Mouse (Mus musculus): Measurements from ENCODE around the gene Akap13.

Akap13 gene

GRCm38 (mm10) chr7:75455223-75456151, at the start of gene Akap13:
TSS of gene Akap13 (plus strand) at chr7:75455534.
- peak; percentile 91 for DNase-seq

GRCm38 (mm10) chr7:75410641-75411040, 44.7 kb upstream of the Akap13 start:
- no peak for DNase-seq

GRCm38 (mm10) chr7:75411226-75411625, 44.1 kb upstream of the Akap13 start:
- DNase-seq, result no peak

- no peak for DNase-seq
Observed at GRCm38 (mm10) chr7:75412011-75412510, 43.3 kb upstream of the Akap13 start.

GRCm38 (mm10) chr7:75412568-75412967, 42.8 kb upstream of the Akap13 start:
- no peak for DNase-seq

- DNase-seq, result no peak
Observed at GRCm38 (mm10) chr7:75413903-75414302, 41.4 kb upstream of the Akap13 start.

- DNase-seq, result no peak
Observed at GRCm38 (mm10) chr7:75414316-75414715, 41.0 kb upstream of the Akap13 start.

- no peak for DNase-seq
Observed at GRCm38 (mm10) chr7:75415166-75415881, 40.0 kb upstream of the Akap13 start.

- DNase-seq, result no peak
Observed at GRCm38 (mm10) chr7:75415882-75416585, 39.3 kb upstream of the Akap13 start.

- DNase-seq, result no peak
Observed at GRCm38 (mm10) chr7:75420927-75421326, 34.4 kb upstream of the Akap13 start.

GRCm38 (mm10) chr7:75424121-75424520, 31.2 kb upstream of the Akap13 start:
- DNase-seq, result no peak

GRCm38 (mm10) chr7:75427322-75427721, 28.0 kb upstream of the Akap13 start:
- no peak for DNase-seq

- DNase-seq, result no peak
Observed at GRCm38 (mm10) chr7:75428913-75429312, 26.4 kb upstream of the Akap13 start.

GRCm38 (mm10) chr7:75430550-75430949, 24.8 kb upstream of the Akap13 start:
- no peak for DNase-seq

GRCm38 (mm10) chr7:75431043-75431442, 24.3 kb upstream of the Akap13 start:
- DNase-seq, result no peak

GRCm38 (mm10) chr7:75432046-75432445, 23.3 kb upstream of the Akap13 start:
- DNase-seq, result no peak

- DNase-seq, result no peak
Observed at GRCm38 (mm10) chr7:75436413-75437174, 18.7 kb upstream of the Akap13 start.

- no peak for DNase-seq
Observed at GRCm38 (mm10) chr7:75439570-75439969, 15.8 kb upstream of the Akap13 start.

GRCm38 (mm10) chr7:75440241-75440640, 15.1 kb upstream of the Akap13 start:
- no peak for DNase-seq

GRCm38 (mm10) chr7:75441947-75442346, 13.4 kb upstream of the Akap13 start:
- DNase-seq, result no peak

GRCm38 (mm10) chr7:75456152-75456888, 986 bp downstream of the Akap13 start:
- DNase-seq, result no peak

GRCm38 (mm10) chr7:75460290-75460689, 5.0 kb downstream of the Akap13 start:
- no peak for DNase-seq

All from right cerebral cortex, postnatal 14 days (tissue).